Mouse (Mus musculus) limb, embryonic 10.5 days (tissue): Measurements from ENCODE around the gene Gm21988. TPM values are rescaled to one million over a fixed set of nuclear protein-coding genes. Genes with fewer than 3 reads are reported as not detected.
A peak's percentile ranks its signal among the peaks of the same experiment; 100 is the strongest.

Experiments used
- DNase-seq: peaks from one replicate; pipeline ENCODE4 v3.0.0-alpha.2; 2017; ENCODE audit warnings: low spot score
- H3K27ac ChIP-seq: fragments of 300-500 bp; sonication (generic); 2 replicates; pipeline ENCODE4 v1.5.1; 2016; ENCODE audit warnings: mild to moderate bottlenecking
- H3K27me3 ChIP-seq: fragments of 300-500 bp; sonication (generic); 2 replicates; pipeline ENCODE4 v1.6.1; 2016; ENCODE audit warnings: low read depth, mild to moderate bottlenecking; ENCODE audit not compliant: poor library complexity, severe bottlenecking
- H3K36me3 ChIP-seq: fragments of 300-500 bp; sonication (generic); 2 replicates; pipeline ENCODE4 v1.6.1; 2016; ENCODE audit warnings: mild to moderate bottlenecking, moderate library complexity
- H3K4me1 ChIP-seq: fragments of 300-500 bp; sonication (generic); 2 replicates; pipeline ENCODE4 v1.6.1; 2016
- H3K4me3 ChIP-seq: fragments of 300-500 bp; sonication (generic); 2 replicates; pipeline ENCODE4 v1.5.1; 2016; ENCODE audit warnings: mild to moderate bottlenecking, moderate library complexity
- H3K9me3 ChIP-seq: fragments of 300-500 bp; sonication (generic); replicated peaks from 2 replicates; pipeline ENCODE4 v1.6.1; 2016; ENCODE audit warnings: mild to moderate bottlenecking
- WGBS: fragments of 180-500 bp; shearing (Covaris S2); methylation state at CpG from one replicate; pipeline ENCODE4 v1.1.7; 2016; 5-methylcytosine and 5-hydroxymethylcytosine counted together
- polyA plus RNA-seq: library from polyadenylated mRNA; unstranded; fragments of >200 nt; fragmentation: Nextera tagmentation; extraction: Ambion mirVana; gene quantifications from 2 replicates; pipeline ENCODE4 v1.2.1, GENCODE M21; 2016

Gm21988 gene
- polyA plus RNA-seq: 9.7 TPM in 2 replicates

DNA sequence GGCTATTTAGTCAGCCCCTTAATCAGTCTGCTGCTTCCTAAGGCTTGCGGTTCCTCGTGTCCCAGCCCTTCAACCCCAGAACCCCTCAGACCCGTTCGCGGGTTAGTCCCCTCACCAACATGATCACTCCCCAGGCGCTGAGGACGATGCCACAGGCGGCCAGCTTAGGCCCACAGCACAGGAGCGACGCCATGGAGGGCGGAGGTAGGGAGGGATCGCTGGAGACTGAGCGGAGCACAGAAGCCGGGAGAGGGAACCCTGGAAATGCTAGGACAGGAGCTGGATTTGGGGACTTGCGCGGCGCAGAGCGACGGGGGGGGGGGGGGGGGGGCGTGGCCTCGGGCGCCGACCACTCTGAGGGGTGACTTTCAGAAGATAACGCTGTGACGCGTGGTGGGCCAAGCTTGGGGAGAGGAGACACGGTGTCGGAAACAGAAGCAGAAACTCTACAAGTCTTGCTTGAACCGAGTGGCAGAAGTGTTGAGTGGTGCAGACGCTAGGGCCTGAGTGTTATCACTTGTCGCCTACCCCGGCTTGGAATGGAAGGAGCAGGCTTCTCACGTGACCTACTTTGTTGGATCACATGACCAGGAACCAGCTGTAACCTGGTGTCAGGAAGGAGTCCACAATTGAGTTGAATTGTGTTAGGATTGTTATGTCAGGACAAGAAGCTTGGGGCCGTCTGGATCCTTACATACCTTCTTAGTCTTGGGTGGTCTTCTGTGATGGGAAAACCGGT, at the start of gene Gm21988, which contains the start of gene Rnasek:
Gm21988 (minus strand) TSS at position 290 of the 739 bp plus-strand sequence.
Rnasek (minus strand) TSS at position 302 of the 739 bp plus-strand sequence.
- Histone ChIP-seq H3K4me1 (peaks cover 41% of the 10 kb centered on the region), H3K9me3 (no peaks in the 10 kb centered on the region), H3K27me3 (no peaks in the 10 kb centered on the region), H3K27ac (peak within 1 kb of the TSS; percentile 95), H3K36me3 (peaks cover 14% of the 10 kb centered on the region), H3K4me3 (peak within 1 kb of the TSS; percentile 77)
- WGBS: under 1% methylated on average over 30 of the region's 35 CpGs
- peak; percentile 86 for DNase-seq

DNA sequence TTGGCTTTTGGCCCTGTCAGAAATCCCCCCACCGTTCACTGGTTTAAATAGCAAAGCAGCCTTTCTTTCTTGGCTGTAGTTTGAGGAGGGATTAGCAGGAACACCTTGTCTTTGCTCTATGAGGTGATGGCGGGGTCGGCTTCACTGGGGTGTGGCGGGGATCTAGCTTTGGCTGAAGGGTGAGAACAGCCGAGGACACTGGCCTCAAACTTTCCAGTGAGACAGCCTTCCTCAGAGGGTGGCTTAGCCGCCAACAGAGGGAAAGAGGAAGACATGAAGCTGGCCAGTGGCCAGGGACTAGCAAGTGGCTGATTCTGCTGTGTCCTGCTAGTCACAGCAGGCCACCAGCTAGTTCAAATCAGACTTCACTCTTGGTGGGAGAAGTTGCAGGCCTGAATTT, 49.6 kb upstream of the Gm21988 start:
- H3K27ac ChIP-seq: no peak overlapping the region
- no peaks in the 10 kb centered on the region for H3K27me3 ChIP-seq
- no peak overlapping the region for H3K4me3 ChIP-seq
- DNase-seq: no peak
- H3K36me3 ChIP-seq: no peaks in the 10 kb centered on the region
- WGBS: 48% methylated on average over 6 of the region's 6 CpGs
- no peaks in the 10 kb centered on the region for H3K9me3 ChIP-seq
- H3K4me1 ChIP-seq: peaks cover 11% of the 10 kb centered on the region

DNA sequence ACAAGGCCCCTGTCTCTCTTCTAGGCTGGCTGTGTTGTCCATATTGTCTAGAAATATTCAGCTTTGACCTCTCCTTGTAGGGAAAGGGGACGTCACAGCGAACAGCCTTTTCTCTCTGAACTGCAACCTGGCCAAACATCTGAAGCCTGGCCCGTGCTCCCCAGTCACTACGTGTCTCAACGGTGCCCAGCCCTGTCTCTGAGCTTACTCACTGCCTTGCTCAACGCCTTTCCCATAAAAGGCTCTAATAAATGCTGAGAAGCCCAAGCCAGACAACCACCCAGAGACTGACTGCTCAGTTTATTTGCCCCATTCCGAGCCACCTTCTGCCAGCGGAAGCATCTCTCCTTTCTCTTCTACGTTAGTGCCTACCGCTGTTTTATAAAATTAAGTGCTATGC, 48.5 kb upstream of the Gm21988 start:
- no peak overlapping the region for H3K4me3 ChIP-seq
- H3K4me1 ChIP-seq: peaks cover 11% of the 10 kb centered on the region
- 83% methylated on average over 10 of the region's 10 CpGs for WGBS
- no peaks in the 10 kb centered on the region for H3K27me3 ChIP-seq
- H3K36me3 ChIP-seq: no peaks in the 10 kb centered on the region
- no peak for DNase-seq
- no peak overlapping the region for H3K27ac ChIP-seq
- H3K9me3 ChIP-seq: no peaks in the 10 kb centered on the region

DNA sequence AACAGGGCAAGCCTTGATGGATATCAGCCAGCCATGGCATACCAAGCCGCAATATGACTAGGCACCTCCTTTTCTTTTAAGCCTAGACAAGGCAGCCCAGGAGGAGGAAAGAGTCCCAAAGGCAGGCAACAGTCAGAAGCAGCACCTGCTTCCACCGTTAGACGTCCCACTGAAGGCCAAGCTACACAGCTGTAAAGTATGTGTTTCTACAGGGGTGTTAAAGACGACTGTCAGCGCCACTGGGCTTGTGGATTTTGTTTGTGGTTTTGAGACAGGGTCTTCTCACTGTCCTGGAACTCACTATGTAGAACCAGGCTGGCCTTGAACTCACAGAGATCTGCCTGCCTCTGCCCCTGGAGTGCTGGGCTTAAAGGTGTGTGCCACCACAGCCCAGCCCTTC, 46.1 kb upstream of the Gm21988 start:
- Histone ChIP-seq H3K9me3 (no peaks in the 10 kb centered on the region), H3K36me3 (no peaks in the 10 kb centered on the region), H3K27ac (no peak overlapping the region), H3K27me3 (no peaks in the 10 kb centered on the region), H3K4me1 (peaks cover 6% of the 10 kb centered on the region), H3K4me3 (no peak overlapping the region)
- DNase-seq: no peak
- 80% methylated on average over 5 of the region's 5 CpGs for WGBS

DNA sequence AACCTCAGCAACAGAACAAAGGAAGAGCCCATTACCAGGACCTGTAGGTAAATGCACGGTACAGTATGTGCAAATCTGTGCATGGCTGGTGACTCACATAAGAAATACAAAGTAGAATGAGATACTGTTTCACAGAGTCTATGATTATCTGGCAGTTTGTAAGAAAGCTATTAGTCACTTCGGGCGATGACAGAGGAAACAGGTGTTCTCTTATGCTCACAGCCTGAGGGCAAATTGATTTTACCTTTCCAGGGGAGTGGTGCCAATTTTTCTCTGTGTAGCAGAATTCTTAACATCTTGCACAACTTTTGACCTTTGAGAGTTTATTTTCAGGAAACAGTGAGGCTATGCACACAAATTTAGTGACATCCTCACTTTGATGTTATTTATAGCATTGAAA, 45.1 kb upstream of the Gm21988 start:
- Histone ChIP-seq H3K4me3 (no peak overlapping the region), H3K27ac (no peak overlapping the region), H3K9me3 (no peaks in the 10 kb centered on the region), H3K4me1 (0 out of 2 replicates have a peak, but pooled peaks cover 2% of the 10 kb centered on the region), H3K27me3 (no peaks in the 10 kb centered on the region), H3K36me3 (no peaks in the 10 kb centered on the region)
- no peak for DNase-seq
- 85% methylated on average over 3 of the region's 3 CpGs for WGBS

DNA sequence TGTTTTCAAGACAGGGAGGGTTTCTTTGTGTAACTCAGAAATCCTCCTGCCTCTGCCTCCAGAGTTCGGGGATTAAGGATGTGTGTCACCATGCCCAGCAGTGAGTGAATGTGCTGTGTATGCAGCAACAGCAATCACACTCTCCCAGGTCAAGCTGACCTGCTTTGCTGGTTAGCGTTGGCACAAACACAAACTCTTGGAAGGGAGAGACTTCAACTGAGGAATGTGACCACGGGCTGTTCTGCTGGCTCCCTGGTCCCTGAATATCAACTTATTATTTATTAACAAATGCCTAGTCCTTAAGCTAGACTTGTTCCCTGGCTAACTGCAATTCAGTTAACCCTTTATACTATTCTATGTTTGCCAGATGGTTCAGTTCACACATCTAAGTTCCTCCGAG, 44.0 kb upstream of the Gm21988 start:
- Histone ChIP-seq H3K27me3 (no peaks in the 10 kb centered on the region), H3K36me3 (no peaks in the 10 kb centered on the region), H3K4me3 (no peak overlapping the region), H3K9me3 (no peaks in the 10 kb centered on the region), H3K4me1 (0 out of 2 replicates have a peak, but pooled peaks cover 2% of the 10 kb centered on the region), H3K27ac (no peak overlapping the region)
- 83% methylated on average over 4 of the region's 4 CpGs for WGBS
- DNase-seq: no peak

DNA sequence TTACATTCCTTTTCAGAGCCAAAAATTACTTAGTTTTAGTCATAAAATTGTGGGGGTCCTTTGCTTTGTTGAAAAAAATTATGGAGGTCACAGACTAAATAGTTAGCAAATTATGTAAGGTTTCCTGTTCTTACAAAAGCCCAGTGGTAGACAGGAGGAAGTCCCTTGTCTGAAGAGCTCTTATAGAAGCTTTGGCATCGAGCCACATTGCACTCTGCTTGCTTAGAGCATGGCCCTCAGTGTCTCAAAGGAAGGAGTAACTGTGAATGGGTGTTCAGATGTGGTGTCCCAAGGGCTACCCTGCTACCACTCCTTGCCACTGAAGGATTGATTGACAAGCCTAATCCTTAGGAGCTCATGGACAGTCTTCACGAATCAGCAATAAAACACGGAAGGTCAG, 40.8 kb upstream of the Gm21988 start:
- WGBS: 79% methylated on average over 3 of the region's 3 CpGs
- no peaks in the 10 kb centered on the region for H3K36me3 ChIP-seq
- no peak overlapping the region for H3K27ac ChIP-seq
- no peaks in the 10 kb centered on the region for H3K27me3 ChIP-seq
- no peak for DNase-seq
- H3K4me1 ChIP-seq: no peaks in the 10 kb centered on the region
- H3K4me3 ChIP-seq: no peak overlapping the region
- H3K9me3 ChIP-seq: no peaks in the 10 kb centered on the region

DNA sequence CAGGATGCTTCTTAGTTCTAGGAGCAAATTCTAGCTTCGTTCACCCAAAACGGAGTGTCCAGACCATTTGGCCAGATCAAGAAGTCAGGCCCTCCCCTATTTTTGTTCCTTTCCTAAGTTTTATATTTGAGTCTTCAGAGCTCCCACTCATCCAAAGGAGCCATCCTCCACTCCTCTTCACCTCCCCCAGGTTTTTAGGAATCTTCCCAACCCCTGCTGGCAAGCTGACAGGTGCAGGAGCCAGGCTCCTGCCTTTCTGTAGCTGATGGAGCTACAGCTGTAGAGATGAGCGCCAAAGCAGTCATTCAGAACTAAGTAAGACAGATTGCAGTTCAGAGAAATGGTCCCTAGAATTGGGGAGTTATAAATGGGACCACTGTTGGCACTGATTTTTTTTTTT, 39.3 kb upstream of the Gm21988 start:
- Histone ChIP-seq H3K27ac (no peak overlapping the region), H3K4me1 (no peaks in the 10 kb centered on the region), H3K27me3 (no peaks in the 10 kb centered on the region), H3K9me3 (no peaks in the 10 kb centered on the region), H3K4me3 (no peak overlapping the region), H3K36me3 (no peaks in the 10 kb centered on the region)
- DNase-seq: no peak
- 89% methylated on average over 3 of the region's 3 CpGs for WGBS

DNA sequence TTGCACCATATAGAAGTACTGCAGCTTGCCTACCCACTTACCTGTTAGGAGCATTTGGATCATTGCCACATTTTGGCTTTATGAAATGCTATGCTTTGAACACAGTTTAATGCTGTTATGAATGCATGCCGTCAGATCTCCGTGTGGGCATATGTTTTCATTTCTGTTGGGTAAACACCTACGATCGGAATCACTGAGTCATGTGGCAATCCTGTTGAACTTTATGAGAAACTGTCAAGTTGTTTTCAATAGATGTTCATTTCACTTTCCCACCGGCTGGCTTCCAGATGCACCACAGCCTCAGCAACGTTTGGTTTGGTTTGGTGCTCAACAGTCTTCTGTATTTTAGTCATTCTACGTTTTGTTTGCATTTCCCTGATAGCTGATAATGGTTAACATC, 32.0 kb upstream of the Gm21988 start:
- Histone ChIP-seq H3K27ac (no peak overlapping the region), H3K4me1 (no peaks in the 10 kb centered on the region), H3K9me3 (no peaks in the 10 kb centered on the region), H3K27me3 (no peaks in the 10 kb centered on the region), H3K4me3 (no peak overlapping the region), H3K36me3 (no peaks in the 10 kb centered on the region)
- WGBS: 88% methylated on average over 7 of the region's 7 CpGs
- no peak for DNase-seq

DNA sequence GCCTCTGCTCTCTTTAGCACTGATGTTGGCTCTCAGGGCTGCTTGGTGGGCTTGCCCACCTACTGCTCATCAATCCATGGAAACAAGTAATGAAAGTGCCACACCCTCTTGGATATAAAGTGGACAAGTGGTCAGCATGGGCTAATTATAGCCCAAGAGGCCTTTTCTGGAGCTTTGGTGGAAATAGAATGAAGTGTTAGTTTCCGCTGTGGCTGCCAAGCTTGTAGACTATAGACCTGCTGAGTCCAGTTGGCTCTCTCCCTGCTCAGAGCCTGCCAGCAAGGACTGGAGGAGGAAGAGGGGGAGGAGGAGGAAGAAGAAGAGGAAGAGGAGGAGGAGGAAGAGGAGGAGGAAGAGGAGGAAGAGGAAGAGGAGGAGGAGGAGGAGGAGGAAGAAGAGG, 26.8 kb upstream of the Gm21988 start:
- no peak for DNase-seq
- Histone ChIP-seq H3K27me3 (0 out of 2 replicates have a peak, but pooled peaks cover 5% of the 10 kb centered on the region), H3K4me1 (no peaks in the 10 kb centered on the region), H3K4me3 (no peak overlapping the region), H3K36me3 (no peaks in the 10 kb centered on the region), H3K9me3 (no peaks in the 10 kb centered on the region), H3K27ac (no peak overlapping the region)
- WGBS: 80% methylated on average over 1 of the region's 1 CpGs

DNA sequence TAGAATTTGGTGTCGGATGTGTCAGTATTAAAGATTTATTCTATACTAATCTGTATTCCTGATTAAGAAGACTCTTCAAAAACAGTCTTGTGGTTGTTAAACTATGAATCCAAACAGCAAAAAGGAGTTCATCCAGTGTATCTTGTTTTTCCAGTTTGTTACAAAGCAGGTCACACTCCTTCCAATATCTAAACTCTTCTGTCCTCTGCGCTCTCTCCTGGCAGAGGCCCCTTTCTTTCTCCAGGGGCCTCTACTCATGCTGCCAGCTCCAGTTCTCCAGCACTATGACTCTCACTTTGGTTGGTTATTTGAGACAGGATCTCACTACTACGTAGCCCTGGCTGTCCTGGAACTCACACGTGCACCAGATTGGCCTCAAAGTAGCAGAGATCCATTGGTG, 26.2 kb upstream of the Gm21988 start:
- no peaks in the 10 kb centered on the region for H3K4me1 ChIP-seq
- H3K27ac ChIP-seq: no peak overlapping the region
- no peak overlapping the region for H3K4me3 ChIP-seq
- H3K36me3 ChIP-seq: no peaks in the 10 kb centered on the region
- WGBS: 74% methylated on average over 4 of the region's 4 CpGs
- no peaks in the 10 kb centered on the region for H3K9me3 ChIP-seq
- DNase-seq: no peak
- H3K27me3 ChIP-seq: 0 out of 2 replicates have a peak, but pooled peaks cover 5% of the 10 kb centered on the region

DNA sequence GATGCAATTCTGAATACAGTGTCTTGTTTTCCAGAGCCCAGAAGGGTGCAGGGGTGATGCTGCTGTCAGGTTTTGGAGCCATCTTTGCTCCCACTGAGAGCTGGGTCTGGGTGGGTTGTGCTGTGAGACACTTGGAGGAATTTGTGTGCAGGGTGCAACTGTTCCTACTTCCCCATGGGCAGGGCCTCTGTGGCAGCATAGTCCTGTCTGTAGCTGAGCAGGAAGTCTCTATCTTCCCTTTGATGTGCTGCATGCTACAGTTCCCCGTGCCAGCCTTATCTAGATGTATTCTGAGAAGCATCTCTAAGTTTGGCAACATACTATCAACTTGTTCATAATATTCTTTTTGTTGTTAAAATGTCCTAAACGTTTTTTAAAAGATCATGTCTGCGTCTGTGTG, 25.6 kb upstream of the Gm21988 start:
- Histone ChIP-seq H3K9me3 (no peaks in the 10 kb centered on the region), H3K4me3 (no peak overlapping the region), H3K27ac (no peak overlapping the region), H3K4me1 (no peaks in the 10 kb centered on the region), H3K36me3 (no peaks in the 10 kb centered on the region), H3K27me3 (0 out of 2 replicates have a peak, but pooled peaks cover 5% of the 10 kb centered on the region)
- WGBS: 57% methylated on average over 3 of the region's 3 CpGs
- DNase-seq: no peak

DNA sequence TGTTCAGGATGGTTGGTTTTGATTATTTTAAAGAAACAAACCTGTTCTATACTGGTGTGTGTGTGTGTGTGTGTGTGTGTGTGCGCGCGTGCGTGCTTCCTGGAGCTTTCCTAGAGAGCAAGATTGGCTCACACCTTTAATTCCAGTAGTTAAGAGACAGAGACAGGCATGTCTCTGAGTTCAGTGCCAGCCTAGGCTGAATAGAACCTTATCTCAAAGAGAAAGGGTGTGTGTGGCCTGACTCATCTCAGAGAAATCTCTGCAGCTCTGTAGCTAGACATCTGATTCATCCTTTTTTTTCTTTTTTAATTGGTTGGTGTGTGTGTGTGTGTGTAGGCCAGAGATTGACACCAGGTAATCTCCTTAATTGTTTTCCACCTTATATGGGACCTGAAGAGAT, 19.4 kb upstream of the Gm21988 start:
- no peaks in the 10 kb centered on the region for H3K9me3 ChIP-seq
- peaks cover 15% of the 10 kb centered on the region for H3K4me1 ChIP-seq
- WGBS: 92% methylated on average over 4 of the region's 4 CpGs
- H3K36me3 ChIP-seq: no peaks in the 10 kb centered on the region
- peaks cover 31% of the 10 kb centered on the region for H3K27me3 ChIP-seq
- DNase-seq: no peak
- no peak overlapping the region for H3K27ac ChIP-seq
- no peak overlapping the region for H3K4me3 ChIP-seq
